Mouse (Mus musculus) E14TG2a.4 (cell line): ENCODE data around the gene H1foo.

Experiments used
- CTCF ChIP-seq: conservative IDR thresholded peaks from 2 replicates; pipeline ENCODE4 v1.5.1; 2014; ENCODE audit warnings: low read length
- POU5F1 ChIP-seq: IDR thresholded peaks from 2 replicates; pipeline ENCODE4 v1.6.1; 2014; ENCODE audit warnings: low read length, borderline replicate concordance

- no peak for TF ChIP-seq CTCF
- TF ChIP-seq POU5F1: no peak
These were observed 13.7 kb downstream of the H1foo start for GRCm38 (mm10) chr6:115958445-115958844.
